Mouse (Mus musculus): ENCODE results near the gene Dcaf6.

- TF ChIP-seq CTCF (IDR thresholded peaks at IDR 0.05; ENCODE audit: borderline replicate concordance, insufficient read depth, low read length) = no peak
- TF ChIP-seq POLR2A (IDR thresholded peaks at IDR 0.05; ENCODE audit: low read depth, low read length) = no peak
These were observed 64.3 kb downstream of the Dcaf6 start for GRCm38 (mm10) chr1:165395940-165396339.

All from embryonic fibroblast, embryonic 13.5 days (primary cell).